Mouse (Mus musculus) limb, embryonic 12.5 days (tissue): Measurements from ENCODE around the gene Pelo. TPM values are rescaled to one million over a fixed set of nuclear protein-coding genes. Genes with fewer than 3 reads are reported as not detected.

Experiments
- ATAC-seq: fragments of 200-750 bp; cut with Nextera tagmentation; 2 replicates; pipeline ENCODE4 v1.8.0; 2017; ENCODE audit warnings: low read depth, moderate TSS enrichment; ENCODE audit not compliant: insufficient number of reproducible peaks, insufficient read depth, low FRiP score, low TSS enrichment
- H3K27ac ChIP-seq: fragments of 300-500 bp; sonication (generic); 2 replicates; pipeline ENCODE4 v1.5.1; 2016; ENCODE audit warnings: mild to moderate bottlenecking, moderate library complexity
- H3K27me3 ChIP-seq: fragments of 300-500 bp; sonication (generic); 2 replicates; pipeline ENCODE4 v1.6.1; 2016; ENCODE audit warnings: mild to moderate bottlenecking, moderate library complexity
- H3K36me3 ChIP-seq: fragments of 300-500 bp; sonication (generic); 2 replicates; pipeline ENCODE4 v1.6.1; 2016; ENCODE audit warnings: mild to moderate bottlenecking, moderate library complexity
- H3K4me1 ChIP-seq: fragments of 300-500 bp; sonication (generic); replicated peaks from 2 replicates; pipeline ENCODE4 v1.6.1; 2016
- H3K4me2 ChIP-seq: fragments of 300-500 bp; sonication (generic); 2 replicates; pipeline ENCODE4 v1.6.1; 2016; ENCODE audit warnings: mild to moderate bottlenecking, moderate library complexity
- H3K4me3 ChIP-seq: fragments of 300-500 bp; sonication (generic); replicated peaks from 2 replicates; pipeline ENCODE4 v1.5.1; 2016; ENCODE audit warnings: mild to moderate bottlenecking
- H3K9ac ChIP-seq: fragments of 300-500 bp; sonication (generic); replicated peaks from 2 replicates; pipeline ENCODE4 v1.6.1; 2016; ENCODE audit warnings: mild to moderate bottlenecking, moderate library complexity
- H3K9me3 ChIP-seq: fragments of 300-500 bp; sonication (generic); 2 replicates; pipeline ENCODE4 v1.6.1; 2016; ENCODE audit warnings: mild to moderate bottlenecking, moderate library complexity
- WGBS: fragments of 180-500 bp; shearing (Covaris S2); methylation state at CpG from one replicate; pipeline ENCODE4 v1.1.7; 2016; 5-methylcytosine and 5-hydroxymethylcytosine counted together
- polyA plus RNA-seq: library from polyadenylated mRNA; unstranded; fragments of >200 nt; fragmentation: Nextera tagmentation; extraction: Ambion mirVana; gene quantifications from 2 replicates; pipeline ENCODE4 v1.2.1, GENCODE M21; 2016

Gene Pelo
- polyA plus RNA-seq = 5.0 and 5.2 TPM in 2 replicates

GRCm38 (mm10) chr13:115090069-115090976, at the start of gene Pelo:
Gene Pelo, minus strand, starts transcription at chr13:115090186.
- H3K4me1 ChIP-seq = peaks cover 20% of the 10 kb centered on the region; the same call in 1 of the 2 replicates
- H3K9ac ChIP-seq = peak within 1 kb of the TSS; percentile 81
- under 1% methylated on average over 60 of the region's 60 CpGs for WGBS
- H3K27ac ChIP-seq = peak within 1 kb of the TSS; percentile 91
- no peaks in the 10 kb centered on the region for H3K27me3 ChIP-seq
- peak within 1 kb of the TSS; percentile 71 for H3K4me3 ChIP-seq
- H3K9me3 ChIP-seq = no peaks in the 10 kb centered on the region
- peak within 1 kb of the TSS; percentile 92 for H3K4me2 ChIP-seq
- H3K36me3 ChIP-seq = peaks cover 29% of the 10 kb centered on the region
- ATAC-seq = peak; percentile 91

GRCm38 (mm10) chr13:115138513-115138912, 48.5 kb upstream of the Pelo start:
- no peak overlapping the region for H3K27ac ChIP-seq

GRCm38 (mm10) chr13:115136761-115137160, 46.8 kb upstream of the Pelo start:
- no peak for ATAC-seq
- WGBS = 85% methylated on average over 3 of the region's 3 CpGs
- Histone ChIP-seq H3K4me3 (no peak overlapping the region), H3K4me2 (no peak overlapping the region), H3K36me3 (no peaks in the 10 kb centered on the region), H3K27ac (no peak overlapping the region), H3K4me1 (peaks cover 3% of the 10 kb centered on the region; the same call in 1 of the 2 replicates), H3K9ac (no peak overlapping the region), H3K9me3 (no peaks in the 10 kb centered on the region), H3K27me3 (no peaks in the 10 kb centered on the region)

More at GRCm38 (mm10) chr13:115138513-115138912, 48.5 kb upstream of the Pelo start:
- no peak overlapping the region for H3K9ac ChIP-seq
- H3K36me3 ChIP-seq = no peaks in the 10 kb centered on the region
- ATAC-seq = no peak
- no peaks in the 10 kb centered on the region for H3K9me3 ChIP-seq
- H3K27me3 ChIP-seq = no peaks in the 10 kb centered on the region
- no peaks in the 10 kb centered on the region for H3K4me1 ChIP-seq
- H3K4me3 ChIP-seq = no peak overlapping the region
- no peak overlapping the region for H3K4me2 ChIP-seq
- 91% methylated on average over 7 of the region's 7 CpGs for WGBS

- no peak for ATAC-seq
- peaks cover 3% of the 10 kb centered on the region; the same call in 1 of the 2 replicates for H3K4me1 ChIP-seq
- no peak overlapping the region for H3K27ac ChIP-seq
- no peak overlapping the region for H3K4me3 ChIP-seq
- no peaks in the 10 kb centered on the region for H3K27me3 ChIP-seq
- no peaks in the 10 kb centered on the region for H3K9me3 ChIP-seq
- no peaks in the 10 kb centered on the region for H3K36me3 ChIP-seq
- no peak overlapping the region for H3K9ac ChIP-seq
- no peak overlapping the region for H3K4me2 ChIP-seq
- WGBS = 21% methylated on average over 5 of the region's 5 CpGs
Observed at GRCm38 (mm10) chr13:115132435-115132834, 42.4 kb upstream of the Pelo start.

- no peaks in the 10 kb centered on the region for H3K27me3 ChIP-seq
- no peak overlapping the region for H3K4me3 ChIP-seq
- WGBS = 82% methylated on average over 3 of the region's 3 CpGs
- H3K4me2 ChIP-seq = no peak overlapping the region
- H3K36me3 ChIP-seq = no peaks in the 10 kb centered on the region
- ATAC-seq = no peak
- H3K9me3 ChIP-seq = no peaks in the 10 kb centered on the region
- H3K4me1 ChIP-seq = peaks cover 3% of the 10 kb centered on the region; the same call in 1 of the 2 replicates
- H3K27ac ChIP-seq = no peak overlapping the region
- no peak overlapping the region for H3K9ac ChIP-seq
Observed at GRCm38 (mm10) chr13:115131381-115131780, 41.4 kb upstream of the Pelo start.

GRCm38 (mm10) chr13:115130035-115130434, 40.0 kb upstream of the Pelo start:
- H3K4me3 ChIP-seq = no peak overlapping the region
- WGBS = 90% methylated on average over 2 of the region's 2 CpGs
- no peak overlapping the region for H3K4me2 ChIP-seq
- no peaks in the 10 kb centered on the region for H3K27me3 ChIP-seq
- no peak overlapping the region for H3K27ac ChIP-seq
- ATAC-seq = no peak
- no peaks in the 10 kb centered on the region for H3K36me3 ChIP-seq
- no peak overlapping the region for H3K9ac ChIP-seq
- peaks cover 3% of the 10 kb centered on the region; the same call in 1 of the 2 replicates for H3K4me1 ChIP-seq
- H3K9me3 ChIP-seq = no peaks in the 10 kb centered on the region

- WGBS = 88% methylated on average over 1 of the region's 1 CpGs
- no peak overlapping the region for H3K9ac ChIP-seq
Observed at GRCm38 (mm10) chr13:115127826-115128225, 37.8 kb upstream of the Pelo start.

GRCm38 (mm10) chr13:115126534-115126933, 36.5 kb upstream of the Pelo start:
- H3K4me2 ChIP-seq = no peak overlapping the region
- H3K4me1 ChIP-seq = no peaks in the 10 kb centered on the region
- no peaks in the 10 kb centered on the region for H3K9me3 ChIP-seq
- H3K36me3 ChIP-seq = no peaks in the 10 kb centered on the region
- 96% methylated on average over 2 of the region's 2 CpGs for WGBS
- H3K9ac ChIP-seq = no peak overlapping the region
- no peak for ATAC-seq
- H3K4me3 ChIP-seq = no peak overlapping the region
- H3K27me3 ChIP-seq = no peaks in the 10 kb centered on the region
- H3K27ac ChIP-seq = no peak overlapping the region

More at GRCm38 (mm10) chr13:115127826-115128225, 37.8 kb upstream of the Pelo start:
- Histone ChIP-seq H3K27ac (no peak overlapping the region), H3K27me3 (no peaks in the 10 kb centered on the region), H3K4me1 (peaks cover 3% of the 10 kb centered on the region; the same call in 1 of the 2 replicates), H3K4me2 (no peak overlapping the region), H3K36me3 (no peaks in the 10 kb centered on the region), H3K4me3 (no peak overlapping the region), H3K9me3 (no peaks in the 10 kb centered on the region)
- ATAC-seq = no peak

- Histone ChIP-seq H3K9ac (no peak overlapping the region), H3K4me3 (no peak overlapping the region), H3K36me3 (no peaks in the 10 kb centered on the region), H3K9me3 (no peaks in the 10 kb centered on the region), H3K27ac (no peak overlapping the region), H3K27me3 (no peaks in the 10 kb centered on the region), H3K4me1 (no peaks in the 10 kb centered on the region), H3K4me2 (no peak overlapping the region)
- WGBS = 89% methylated on average over 4 of the region's 4 CpGs
- ATAC-seq = no peak
Observed at GRCm38 (mm10) chr13:115125130-115125529, 35.1 kb upstream of the Pelo start.

GRCm38 (mm10) chr13:115124521-115124920, 34.5 kb upstream of the Pelo start:
- ATAC-seq = no peak
- WGBS = 94% methylated on average over 1 of the region's 1 CpGs
- no peaks in the 10 kb centered on the region for H3K27me3 ChIP-seq

GRCm38 (mm10) chr13:115118756-115119155, 28.8 kb upstream of the Pelo start:
- Histone ChIP-seq H3K4me1 (no peaks in the 10 kb centered on the region), H3K27me3 (no peaks in the 10 kb centered on the region), H3K9me3 (no peaks in the 10 kb centered on the region), H3K27ac (no peak overlapping the region), H3K4me3 (no peak overlapping the region), H3K4me2 (no peak overlapping the region), H3K36me3 (no peaks in the 10 kb centered on the region), H3K9ac (no peak overlapping the region)
- WGBS = 69% methylated on average over 5 of the region's 5 CpGs
- ATAC-seq = no peak

More at GRCm38 (mm10) chr13:115124521-115124920, 34.5 kb upstream of the Pelo start:
- no peak overlapping the region for H3K4me2 ChIP-seq
- H3K4me3 ChIP-seq = no peak overlapping the region
- H3K9ac ChIP-seq = no peak overlapping the region
- no peaks in the 10 kb centered on the region for H3K4me1 ChIP-seq
- H3K36me3 ChIP-seq = no peaks in the 10 kb centered on the region
- no peaks in the 10 kb centered on the region for H3K9me3 ChIP-seq
- no peak overlapping the region for H3K27ac ChIP-seq
